Mouse (Mus musculus): Measurements from ENCODE around the gene Atp6v0a1.
"Not testable (repeated sequence)": the region's sequence is repeated elsewhere in the genome, so short reads cannot be mapped to it uniquely, and the experiment has no call there.

The Atp6v0a1 gene

GRCm38 (mm10) chr11:100999254-100999653 is 10.0 kb upstream of the Atp6v0a1 start:
- Histone ChIP-seq H3K4me1 (replicated peaks; ENCODE audit: low read depth, low read length) (peaks cover 47% of the 10 kb centered on the region), H3K36me3 (ENCODE audit: insufficient read depth, low read length) (no peaks in the 10 kb centered on the region), H3K27me3 (ENCODE audit: insufficient read depth, low read length) (peaks cover 24% of the 10 kb centered on the region), H3K9me3 (ENCODE audit: low read length) (no peaks in the 10 kb centered on the region), H3K4me3 (replicated peaks; ENCODE audit: low read length) (0 out of 2 replicates have a peak overlapping the region, but pooled peaks have one; percentile 17)
- no peak for TF ChIP-seq POU5F1 (IDR thresholded peaks at IDR 0.05; ENCODE audit: borderline replicate concordance, low read length)
- no peak for TF ChIP-seq CTCF (conservative IDR thresholded peaks at IDR 0.05; ENCODE audit: low read length)
- TF ChIP-seq NANOG (IDR thresholded peaks at IDR 0.05; ENCODE audit: borderline replicate concordance, low read length) = peak; percentile 66; the same call in 1 of the 2 replicates

- H3K9me3 ChIP-seq (ENCODE audit: low read length); H3K36me3 ChIP-seq (ENCODE audit: insufficient read depth, low read length); H3K4me3 ChIP-seq (replicated peaks; ENCODE audit: low read length): not testable (repeated sequence)
- Histone ChIP-seq H3K4me1 (replicated peaks; ENCODE audit: low read depth, low read length) (peaks cover 46% of the 10 kb centered on the region), H3K27me3 (ENCODE audit: insufficient read depth, low read length) (peaks cover 21% of the 10 kb centered on the region)
These were observed 7.2 kb upstream of the Atp6v0a1 start for GRCm38 (mm10) chr11:101001875-101002552.

DNA sequence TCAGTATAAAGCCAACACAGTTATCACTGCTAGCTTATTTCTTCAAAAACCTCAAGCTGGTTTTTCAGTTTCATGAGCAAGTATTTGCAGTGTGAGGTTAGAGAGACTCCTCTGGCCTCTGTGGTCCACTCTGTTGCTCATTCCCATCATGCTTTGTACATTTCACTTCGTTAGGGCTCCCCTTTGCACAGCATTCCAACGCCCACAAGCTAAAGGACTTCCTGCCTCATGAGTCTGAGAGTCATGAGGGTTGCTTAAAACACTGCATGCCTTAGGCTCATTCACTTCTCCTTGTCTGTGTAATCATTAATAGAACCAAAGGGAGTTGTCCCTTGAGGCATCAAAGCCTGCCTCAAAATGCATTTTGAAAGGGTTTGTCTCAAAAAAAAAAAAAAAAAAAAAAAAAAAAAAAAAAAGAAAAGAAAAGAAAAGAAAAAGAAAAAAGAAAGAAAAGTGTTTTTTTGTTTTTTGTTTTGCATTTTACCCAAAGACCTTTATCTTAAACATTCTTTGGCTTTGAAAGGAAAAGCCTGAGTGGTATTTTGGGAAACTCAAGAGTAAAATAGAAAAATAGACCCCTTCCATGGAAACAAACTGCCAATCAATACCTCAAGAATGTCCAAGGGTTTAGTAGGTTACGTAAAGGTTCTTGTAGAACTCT is 6.1 kb upstream of the Atp6v0a1 start:
- Histone ChIP-seq H3K4me1 (replicated peaks; ENCODE audit: low read depth, low read length) (peaks cover 39% of the 10 kb centered on the region), H3K4me3 (replicated peaks; ENCODE audit: low read length) (no peak overlapping the region), H3K9me3 (ENCODE audit: low read length) (no peaks in the 10 kb centered on the region), H3K36me3 (ENCODE audit: insufficient read depth, low read length) (no peaks in the 10 kb centered on the region), H3K27me3 (ENCODE audit: insufficient read depth, low read length) (peaks cover 21% of the 10 kb centered on the region)
- TF ChIP-seq CTCF (conservative IDR thresholded peaks at IDR 0.05; ENCODE audit: low read length) (no peak), NANOG (IDR thresholded peaks at IDR 0.05; ENCODE audit: borderline replicate concordance, low read length) (no peak)

DNA sequence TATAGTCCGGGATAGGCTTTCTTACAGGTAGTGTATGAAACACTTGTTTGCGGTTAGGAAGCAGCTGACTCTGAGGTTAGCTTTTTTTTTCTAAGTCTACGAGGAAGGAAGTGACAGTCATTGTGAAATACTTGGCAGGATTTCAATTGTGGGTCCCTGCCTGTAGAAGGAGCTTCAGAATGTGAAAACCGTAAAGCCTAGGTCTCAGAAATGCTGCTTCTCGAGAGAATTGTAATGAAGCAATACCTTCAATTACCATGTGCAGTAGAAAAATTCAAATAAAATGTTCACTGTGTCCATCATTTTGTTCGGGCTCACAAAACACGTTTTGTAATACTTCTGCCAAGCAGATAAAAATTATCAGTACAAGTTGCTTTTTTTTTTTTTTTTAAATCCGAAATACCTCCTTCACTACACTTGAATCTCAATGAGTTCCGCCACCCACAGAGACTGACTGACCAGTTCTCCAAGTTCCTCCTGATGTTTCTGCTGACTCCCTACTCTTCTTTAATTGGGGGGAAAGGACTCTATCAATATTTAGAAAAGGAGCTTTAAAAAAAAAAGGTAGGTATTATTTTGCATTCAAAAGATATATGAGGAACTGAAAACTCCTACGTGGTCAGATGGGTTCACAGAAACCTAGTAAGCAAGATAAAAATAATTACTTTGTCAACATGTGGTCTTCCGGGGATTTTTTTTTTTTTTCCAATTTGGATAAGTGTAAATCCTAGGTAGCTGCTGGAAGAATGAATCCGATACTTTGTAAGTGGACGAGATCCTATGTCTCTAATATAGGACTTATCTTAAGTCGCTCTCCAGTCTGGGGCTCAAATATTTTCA is 826 bp upstream of the Atp6v0a1 start:
- TF ChIP-seq NANOG (IDR thresholded peaks at IDR 0.05; ENCODE audit: borderline replicate concordance, low read length) (no peak), CTCF (conservative IDR thresholded peaks at IDR 0.05; ENCODE audit: low read length) (no peak), POU5F1 (IDR thresholded peaks at IDR 0.05; ENCODE audit: borderline replicate concordance, low read length) (no peak)
- Histone ChIP-seq H3K4me1 (replicated peaks; ENCODE audit: low read depth, low read length) (peaks cover 23% of the 10 kb centered on the region), H3K9me3 (ENCODE audit: low read length) (no peaks in the 10 kb centered on the region), H3K27me3 (ENCODE audit: insufficient read depth, low read length) (peaks cover 14% of the 10 kb centered on the region), H3K36me3 (ENCODE audit: insufficient read depth, low read length) (peaks cover 4% of the 10 kb centered on the region), H3K4me3 (replicated peaks; ENCODE audit: low read length) (peak overlapping the region; percentile 90)

DNA sequence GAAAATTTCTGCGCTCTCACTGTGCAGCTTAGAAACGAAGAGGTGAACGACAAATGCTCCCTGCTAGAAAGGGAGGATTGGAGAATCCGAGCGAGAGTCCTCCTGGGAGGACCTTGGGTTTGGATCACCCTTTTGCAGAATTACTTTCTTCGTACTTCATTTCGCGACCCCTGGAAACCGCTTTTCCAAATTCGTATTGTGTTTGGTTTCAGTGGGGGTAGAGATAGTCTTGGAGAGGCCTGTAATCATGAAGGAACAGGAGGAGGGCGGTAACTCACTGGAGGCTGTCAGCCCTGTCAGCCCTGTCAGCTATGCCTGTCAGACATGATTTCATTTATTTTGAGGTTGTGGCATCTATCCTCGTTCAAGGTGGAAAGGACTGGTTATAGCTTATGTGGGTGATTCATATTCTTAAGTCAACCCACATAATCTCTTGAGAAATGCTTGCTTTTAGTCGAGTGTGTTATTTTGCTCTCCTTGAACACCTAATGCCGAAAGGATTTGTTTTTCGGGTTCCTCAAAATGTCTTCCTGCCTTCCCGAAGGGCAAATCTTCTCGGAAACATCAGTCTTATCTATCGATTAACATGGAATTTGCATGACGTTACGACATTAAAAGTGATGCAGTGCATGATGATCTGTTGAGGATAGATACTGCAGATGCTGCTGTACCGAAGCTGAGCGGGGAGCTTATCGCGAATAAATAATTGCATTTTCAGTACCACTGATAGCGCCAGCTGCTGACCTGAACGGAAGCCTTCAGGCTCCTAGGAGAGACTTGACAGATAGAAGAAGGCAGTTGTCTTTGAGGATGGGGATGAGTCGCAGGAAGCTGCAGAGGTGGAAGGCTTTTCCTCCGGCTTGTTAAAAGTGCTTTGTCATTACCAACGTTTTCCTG is 884 bp downstream of the Atp6v0a1 start:
- TF ChIP-seq NANOG (IDR thresholded peaks at IDR 0.05; ENCODE audit: borderline replicate concordance, low read length) = no peak
- no peak for TF ChIP-seq CTCF (conservative IDR thresholded peaks at IDR 0.05; ENCODE audit: low read length)
- TF ChIP-seq POU5F1 (IDR thresholded peaks at IDR 0.05; ENCODE audit: borderline replicate concordance, low read length) = no peak
- Histone ChIP-seq H3K9me3 (ENCODE audit: low read length) (no peaks in the 10 kb centered on the region), H3K4me3 (replicated peaks; ENCODE audit: low read length) (peak overlapping the region; percentile 90), H3K4me1 (replicated peaks; ENCODE audit: low read depth, low read length) (peaks cover 23% of the 10 kb centered on the region), H3K27me3 (ENCODE audit: insufficient read depth, low read length) (peaks cover 11% of the 10 kb centered on the region), H3K36me3 (ENCODE audit: insufficient read depth, low read length) (peaks cover 11% of the 10 kb centered on the region)

- no peak for TF ChIP-seq NANOG (IDR thresholded peaks at IDR 0.05; ENCODE audit: borderline replicate concordance, low read length)
- TF ChIP-seq CTCF (conservative IDR thresholded peaks at IDR 0.05; ENCODE audit: low read length) = no peak
- TF ChIP-seq POU5F1 (IDR thresholded peaks at IDR 0.05; ENCODE audit: borderline replicate concordance, low read length) = no peak
- Histone ChIP-seq H3K4me3 (replicated peaks; ENCODE audit: low read length) (no peak overlapping the region), H3K36me3 (ENCODE audit: insufficient read depth, low read length) (peaks cover 11% of the 10 kb centered on the region), H3K27me3 (ENCODE audit: insufficient read depth, low read length) (peaks cover 8% of the 10 kb centered on the region), H3K9me3 (ENCODE audit: low read length) (no peaks in the 10 kb centered on the region), H3K4me1 (replicated peaks; ENCODE audit: low read depth, low read length) (peaks cover 23% of the 10 kb centered on the region)
These were observed 2.4 kb downstream of the Atp6v0a1 start for GRCm38 (mm10) chr11:101011641-101012040.

- Histone ChIP-seq H3K4me1 (replicated peaks; ENCODE audit: low read depth, low read length) (peaks cover 6% of the 10 kb centered on the region; the same call in 1 of the 2 replicates), H3K36me3 (ENCODE audit: insufficient read depth, low read length) (peaks cover 43% of the 10 kb centered on the region), H3K27me3 (ENCODE audit: insufficient read depth, low read length) (no peaks in the 10 kb centered on the region), H3K4me3 (replicated peaks; ENCODE audit: low read length) (no peak overlapping the region), H3K9me3 (ENCODE audit: low read length) (no peaks in the 10 kb centered on the region)
- TF ChIP-seq CTCF (conservative IDR thresholded peaks at IDR 0.05; ENCODE audit: low read length) = no peak
- no peak for TF ChIP-seq NANOG (IDR thresholded peaks at IDR 0.05; ENCODE audit: borderline replicate concordance, low read length)
- no peak for TF ChIP-seq POU5F1 (IDR thresholded peaks at IDR 0.05; ENCODE audit: borderline replicate concordance, low read length)
These were observed 14.1 kb downstream of the Atp6v0a1 start for GRCm38 (mm10) chr11:101023371-101023770.

Measured in E14TG2a.4 (cell line).